Mouse (Mus musculus): ENCODE results near the gene Rrp36. TPM values are rescaled to one million over a fixed set of nuclear protein-coding genes. Genes with fewer than 3 reads are reported as not detected.
A peak's percentile ranks its signal among the peaks of the same experiment; 100 is the strongest.

Gene Rrp36
- polyA plus RNA-seq (2016; fragmentation: Nextera tagmentation; extraction: Ambion mirVana) = 54.2 and 61.8 TPM in 2 replicates

- Histone ChIP-seq H3K9me3 (replicated peaks) (no peaks in the 10 kb centered on the region), H3K4me1 (peaks cover 28% of the 10 kb centered on the region), H3K4me3 (peak within 1 kb of the TSS; percentile 89), H3K4me2 (replicated peaks) (peak within 1 kb of the TSS; percentile 92), H3K36me3 (peaks cover 62% of the 10 kb centered on the region), H3K27me3 (no peaks in the 10 kb centered on the region), H3K27ac (peak within 1 kb of the TSS; percentile 80), H3K9ac (peak within 1 kb of the TSS; percentile 76)
- peak; percentile 89 for ATAC-seq (ENCODE audit: low FRiP score)
- 1% methylated on average over 43 of the region's 43 CpGs for WGBS
Measured at GRCm38 (mm10) chr17:46673850-46674529, at the start of gene Rrp36. Gene Rrp36, minus strand, starts transcription at chr17:46674352.

GRCm38 (mm10) chr17:46721077-46721476 lies 46.9 kb upstream of the Rrp36 start:
- Histone ChIP-seq H3K27me3 (no peaks in the 10 kb centered on the region), H3K4me3 (no peak overlapping the region), H3K9ac (no peak overlapping the region), H3K4me2 (replicated peaks) (no peak overlapping the region), H3K4me1 (no peaks in the 10 kb centered on the region), H3K27ac (no peak overlapping the region), H3K9me3 (replicated peaks) (no peaks in the 10 kb centered on the region), H3K36me3 (peaks cover 49% of the 10 kb centered on the region)
- WGBS = 88% methylated on average over 7 of the region's 7 CpGs
- ATAC-seq (ENCODE audit: low FRiP score) = no peak

- Histone ChIP-seq H3K9ac (no peak overlapping the region), H3K4me3 (no peak overlapping the region), H3K27me3 (no peaks in the 10 kb centered on the region), H3K4me1 (peaks cover 17% of the 10 kb centered on the region), H3K27ac (no peak overlapping the region), H3K9me3 (replicated peaks) (no peaks in the 10 kb centered on the region), H3K4me2 (replicated peaks) (no peak overlapping the region), H3K36me3 (peaks cover 38% of the 10 kb centered on the region)
- 94% methylated on average over 11 of the region's 11 CpGs for WGBS
- ATAC-seq (ENCODE audit: low FRiP score) = no peak
Measured at GRCm38 (mm10) chr17:46714756-46715481, 40.8 kb upstream of the Rrp36 start.

GRCm38 (mm10) chr17:46713849-46714248 lies 39.7 kb upstream of the Rrp36 start:
- H3K9me3 ChIP-seq (replicated peaks) = no peaks in the 10 kb centered on the region
- no peak overlapping the region for H3K4me3 ChIP-seq
- no peak overlapping the region for H3K9ac ChIP-seq
- H3K27me3 ChIP-seq = no peaks in the 10 kb centered on the region
- H3K4me2 ChIP-seq (replicated peaks) = no peak overlapping the region
- WGBS = 90% methylated on average over 9 of the region's 9 CpGs
- H3K27ac ChIP-seq = no peak overlapping the region
- peaks cover 17% of the 10 kb centered on the region for H3K4me1 ChIP-seq
- H3K36me3 ChIP-seq = peaks cover 38% of the 10 kb centered on the region
- ATAC-seq (ENCODE audit: low FRiP score) = no peak

GRCm38 (mm10) chr17:46712442-46712841 lies 38.3 kb upstream of the Rrp36 start:
- no peaks in the 10 kb centered on the region for H3K9me3 ChIP-seq (replicated peaks)
- H3K36me3 ChIP-seq = peaks cover 38% of the 10 kb centered on the region
- peak overlapping the region; percentile 100 for H3K4me2 ChIP-seq (replicated peaks)
- H3K9ac ChIP-seq = peak overlapping the region; percentile 96
- H3K27me3 ChIP-seq = no peaks in the 10 kb centered on the region
- no peak for ATAC-seq (ENCODE audit: low FRiP score)
- no peak overlapping the region for H3K27ac ChIP-seq
- 73% methylated on average over 7 of the region's 7 CpGs for WGBS
- peaks cover 17% of the 10 kb centered on the region for H3K4me1 ChIP-seq
- peak overlapping the region; percentile 100 for H3K4me3 ChIP-seq

- ATAC-seq (ENCODE audit: low FRiP score) = peak; percentile 70
- Histone ChIP-seq H3K36me3 (peaks cover 33% of the 10 kb centered on the region), H3K4me2 (replicated peaks) (peak overlapping the region; percentile 100), H3K9ac (peak overlapping the region; percentile 96), H3K4me3 (peak overlapping the region; percentile 100), H3K4me1 (peaks cover 20% of the 10 kb centered on the region), H3K27me3 (no peaks in the 10 kb centered on the region), H3K9me3 (replicated peaks) (no peaks in the 10 kb centered on the region), H3K27ac (peak overlapping the region; percentile 76)
- WGBS = under 1% methylated on average over 76 of the region's 76 CpGs
Measured at GRCm38 (mm10) chr17:46711612-46712271, 37.6 kb upstream of the Rrp36 start.

GRCm38 (mm10) chr17:46710959-46711597 lies 36.9 kb upstream of the Rrp36 start, which contains the start of gene Pex6:
Gene Pex6, plus strand, starts transcription at chr17:46711463.
- Histone ChIP-seq H3K9ac (peak within 1 kb of the TSS; percentile 96), H3K27ac (peak within 1 kb of the TSS; percentile 76), H3K27me3 (no peaks in the 10 kb centered on the region), H3K36me3 (peaks cover 27% of the 10 kb centered on the region), H3K4me2 (replicated peaks) (peak within 1 kb of the TSS; percentile 100), H3K4me3 (peak within 1 kb of the TSS; percentile 100), H3K9me3 (replicated peaks) (no peaks in the 10 kb centered on the region), H3K4me1 (peaks cover 21% of the 10 kb centered on the region)
- 9% methylated on average over 35 of the region's 36 CpGs for WGBS
- peak; percentile 90 for ATAC-seq (ENCODE audit: low FRiP score)

- H3K27me3 ChIP-seq = no peaks in the 10 kb centered on the region
- H3K4me3 ChIP-seq = no peak overlapping the region
- no peaks in the 10 kb centered on the region for H3K36me3 ChIP-seq
- 94% methylated on average over 14 of the region's 14 CpGs for WGBS
- no peak overlapping the region for H3K9ac ChIP-seq
- no peak overlapping the region for H3K27ac ChIP-seq
- no peak overlapping the region for H3K4me2 ChIP-seq (replicated peaks)
- H3K4me1 ChIP-seq = peaks cover 35% of the 10 kb centered on the region
- no peak for ATAC-seq (ENCODE audit: low FRiP score)
- H3K9me3 ChIP-seq (replicated peaks) = no peaks in the 10 kb centered on the region
Measured at GRCm38 (mm10) chr17:46706375-46707089, 32.4 kb upstream of the Rrp36 start.

- Histone ChIP-seq H3K36me3 (no peaks in the 10 kb centered on the region), H3K9me3 (replicated peaks) (no peaks in the 10 kb centered on the region), H3K4me2 (replicated peaks) (peak within 1 kb of the TSS; percentile 79), H3K9ac (peak within 1 kb of the TSS; percentile 93), H3K27ac (peak within 1 kb of the TSS; percentile 92), H3K4me1 (peaks cover 39% of the 10 kb centered on the region), H3K27me3 (no peaks in the 10 kb centered on the region), H3K4me3 (peak within 1 kb of the TSS; percentile 93)
- 2% methylated on average over 48 of the region's 48 CpGs for WGBS
- peak; percentile 95 for ATAC-seq (ENCODE audit: low FRiP score)
Measured at GRCm38 (mm10) chr17:46704887-46705835, 31.0 kb upstream of the Rrp36 start, which contains the start of gene Ppp2r5d. Gene Ppp2r5d, minus strand, starts transcription at chr17:46705111.

- H3K27ac ChIP-seq = peak overlapping the region; percentile 91
- peak overlapping the region; percentile 93 for H3K9ac ChIP-seq
- peak overlapping the region; percentile 79 for H3K4me2 ChIP-seq (replicated peaks)
- H3K9me3 ChIP-seq (replicated peaks) = no peaks in the 10 kb centered on the region
- H3K27me3 ChIP-seq = no peaks in the 10 kb centered on the region
- peaks cover 7% of the 10 kb centered on the region for H3K36me3 ChIP-seq
- peaks cover 39% of the 10 kb centered on the region for H3K4me1 ChIP-seq
- peak; percentile 85 for ATAC-seq (ENCODE audit: low FRiP score)
- H3K4me3 ChIP-seq = peak overlapping the region; percentile 93
- WGBS = 3% methylated on average over 40 of the region's 41 CpGs
Measured at GRCm38 (mm10) chr17:46703971-46704886, 30.1 kb upstream of the Rrp36 start.
